Mouse (Mus musculus) spleen, postnatal 14 days (tissue): ENCODE measurements around the gene Timp3.
A peak's percentile ranks its signal among the peaks of the same experiment; 100 is the strongest.

Source experiments
- DNase-seq, 2 experiments: peaks; one replicate each; pipeline ENCODE4 v3.0.0; 2021 to 2022; ENCODE audit warnings: low spot score in 2 of 2

The Timp3 gene

GRCm38 (mm10) chr10:86300293-86301116 lies at the start of gene Timp3:
Gene Timp3, plus strand, starts transcription at chr10:86300372.
- DNase-seq: no peak

- no peak for DNase-seq
Observed at GRCm38 (mm10) chr10:86256221-86256620, 44.0 kb upstream of the Timp3 start.

GRCm38 (mm10) chr10:86257045-86257444 lies 43.1 kb upstream of the Timp3 start:
- no peak for DNase-seq

- no peak for DNase-seq
Observed at GRCm38 (mm10) chr10:86258046-86258445, 42.1 kb upstream of the Timp3 start.

- DNase-seq: no peak
Observed at GRCm38 (mm10) chr10:86258992-86259391, 41.2 kb upstream of the Timp3 start.

GRCm38 (mm10) chr10:86261725-86262124 lies 38.4 kb upstream of the Timp3 start:
- DNase-seq: no peak

GRCm38 (mm10) chr10:86264618-86265017 lies 35.6 kb upstream of the Timp3 start:
- DNase-seq: no peak

GRCm38 (mm10) chr10:86270254-86270653 lies 29.9 kb upstream of the Timp3 start:
- DNase-seq: no peak

GRCm38 (mm10) chr10:86272826-86273225 lies 27.3 kb upstream of the Timp3 start:
- DNase-seq: no peak

- no peak for DNase-seq
Observed at GRCm38 (mm10) chr10:86273410-86274191, 26.6 kb upstream of the Timp3 start.

GRCm38 (mm10) chr10:86275585-86275984 lies 24.6 kb upstream of the Timp3 start:
- DNase-seq: no peak

GRCm38 (mm10) chr10:86277327-86277726 lies 22.8 kb upstream of the Timp3 start:
- no peak for DNase-seq

- DNase-seq: no peak
Observed at GRCm38 (mm10) chr10:86278481-86278880, 21.7 kb upstream of the Timp3 start.

GRCm38 (mm10) chr10:86279579-86280168 lies 20.5 kb upstream of the Timp3 start:
- DNase-seq: no peak

GRCm38 (mm10) chr10:86281238-86281637 lies 18.9 kb upstream of the Timp3 start:
- no peak for DNase-seq

- DNase-seq: no peak
Observed at GRCm38 (mm10) chr10:86286508-86286907, 13.7 kb upstream of the Timp3 start.

GRCm38 (mm10) chr10:86290109-86290771 lies 9.9 kb upstream of the Timp3 start:
- DNase-seq: no peak

GRCm38 (mm10) chr10:86293880-86294279 lies 6.3 kb upstream of the Timp3 start:
- DNase-seq: no peak

- DNase-seq: no peak
Observed at GRCm38 (mm10) chr10:86294599-86295365, 5.4 kb upstream of the Timp3 start.

GRCm38 (mm10) chr10:86295454-86296098 lies 4.6 kb upstream of the Timp3 start:
- no peak for DNase-seq

GRCm38 (mm10) chr10:86296111-86296510 lies 4.1 kb upstream of the Timp3 start:
- DNase-seq: peak; percentile 20 to 45
